Mouse (Mus musculus): ENCODE data around the gene Fntb.

DNA sequence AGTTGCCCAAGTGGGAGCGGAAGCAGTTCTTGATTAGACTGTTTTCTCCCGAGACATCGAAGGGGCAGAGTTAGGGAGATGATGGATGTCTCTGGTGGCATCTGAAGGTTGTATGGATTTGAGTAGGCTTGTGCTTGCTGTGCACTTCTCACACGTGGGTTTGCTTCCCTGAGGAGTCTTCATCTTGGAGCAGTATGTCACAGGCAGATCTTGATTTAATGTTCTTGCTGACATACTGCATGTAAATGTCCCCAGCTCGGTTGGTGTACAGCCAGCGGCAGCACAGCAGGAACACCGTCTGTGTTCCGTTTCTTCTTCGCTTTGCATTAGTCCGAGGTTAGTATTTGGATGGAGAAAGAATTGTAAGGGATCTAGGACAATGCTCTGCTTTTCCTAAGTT is 91.7 kb downstream of the Fntb start:
- no peak for TF ChIP-seq POLR2A (IDR thresholded peaks at IDR 0.05; ENCODE audit: borderline replicate concordance, extremely low read depth, low read depth, low read length)
- no peak for TF ChIP-seq CTCF (IDR thresholded peaks at IDR 0.05; ENCODE audit: insufficient read depth, low read length)
